Mouse (Mus musculus) hindbrain, embryonic 16.5 days (tissue): ENCODE measurements around the gene D130052B06Rik. TPM values are rescaled to one million over a fixed set of nuclear protein-coding genes. Genes with fewer than 3 reads are reported as not detected.
A peak's percentile ranks its signal among the peaks of the same experiment; 100 is the strongest.

Experiments used
- ATAC-seq: fragments of 200-750 bp; cut with Nextera tagmentation; 2 replicates; pipeline ENCODE4 v1.8.0; 2017; ENCODE audit warnings: moderate TSS enrichment, moderate library complexity
- H3K27ac ChIP-seq: fragments of 300-500 bp; sonication (generic); 2 replicates; pipeline ENCODE4 v1.5.1; 2014; ENCODE audit warnings: low read depth, mild to moderate bottlenecking, control low read depth, low read length, moderate library complexity
- H3K27me3 ChIP-seq: fragments of 300-500 bp; sonication (generic); replicated peaks from 2 replicates; pipeline ENCODE4 v1.6.1; 2014; ENCODE audit warnings: low read length; ENCODE audit not compliant: control insufficient read depth, insufficient read depth
- H3K36me3 ChIP-seq: fragments of 300-500 bp; sonication (generic); 2 replicates; pipeline ENCODE4 v1.6.1; 2014; ENCODE audit warnings: mild to moderate bottlenecking, low read length, moderate library complexity, mixed read lengths; ENCODE audit not compliant: control insufficient read depth, insufficient read depth
- H3K4me1 ChIP-seq: fragments of 300-500 bp; sonication (generic); 2 replicates; pipeline ENCODE4 v1.6.1; 2014; ENCODE audit warnings: low read depth, low read length; ENCODE audit not compliant: control insufficient read depth, insufficient read depth
- H3K4me2 ChIP-seq: fragments of 300-500 bp; sonication (generic); 2 replicates; pipeline ENCODE4 v1.6.1; 2014; ENCODE audit warnings: mild to moderate bottlenecking, low read length, control low read depth, moderate library complexity
- H3K4me3 ChIP-seq: fragments of 300-500 bp; sonication (generic); 2 replicates; pipeline ENCODE4 v1.5.1; 2014; ENCODE audit warnings: mild to moderate bottlenecking, low read length, control low read depth, moderate library complexity
- H3K9ac ChIP-seq: fragments of 300-500 bp; sonication (generic); 2 replicates; pipeline ENCODE4 v1.6.1; 2014; ENCODE audit warnings: low read depth, mild to moderate bottlenecking, control low read depth, low read length, moderate library complexity
- H3K9me3 ChIP-seq: fragments of 300-500 bp; sonication (generic); 2 replicates; pipeline ENCODE4 v1.6.1; 2014; ENCODE audit warnings: mild to moderate bottlenecking, low read length, moderate library complexity; ENCODE audit not compliant: control insufficient read depth
- WGBS: fragments of 180-500 bp; shearing (Covaris S2); extraction: QIAGEN DNeasy Blood & Tissue Kit; methylation state at CpG from one replicate; pipeline ENCODE4 v1.1.7; 2014; 5-methylcytosine and 5-hydroxymethylcytosine counted together
- polyA plus RNA-seq: library from polyadenylated mRNA; unstranded; fragments of >200 nt; fragmentation: Nextera tagmentation; extraction: Ambion mirVana; gene quantifications from 2 replicates; pipeline ENCODE4 v1.2.1, GENCODE M21; 2015

The D130052B06Rik gene
- polyA plus RNA-seq, result not detected in 2 replicates

GRCm38 (mm10) chr11:33598986-33599385 is at the start of gene D130052B06Rik:
Gene D130052B06Rik (plus strand): TSS chr11:33599302.
- Histone ChIP-seq H3K27me3 (no peaks in the 10 kb centered on the region), H3K36me3 (no peaks in the 10 kb centered on the region), H3K9ac (no peak within 1 kb of the TSS), H3K9me3 (no peaks in the 10 kb centered on the region), H3K4me3 (no peak within 1 kb of the TSS), H3K4me2 (no peak within 1 kb of the TSS), H3K27ac (no peak within 1 kb of the TSS), H3K4me1 (no peaks in the 10 kb centered on the region)
- no peak for ATAC-seq
- 82% methylated on average over 4 of the region's 4 CpGs for WGBS

- H3K9ac ChIP-seq, result no peak overlapping the region
- H3K27me3 ChIP-seq, result no peaks in the 10 kb centered on the region
- no peak overlapping the region for H3K27ac ChIP-seq
- no peak overlapping the region for H3K4me2 ChIP-seq
- no peaks in the 10 kb centered on the region for H3K36me3 ChIP-seq
- no peaks in the 10 kb centered on the region for H3K9me3 ChIP-seq
- H3K4me1 ChIP-seq, result no peaks in the 10 kb centered on the region
- ATAC-seq, result no peak
- H3K4me3 ChIP-seq, result no peak overlapping the region
- 72% methylated on average over 14 of the region's 14 CpGs for WGBS
These were observed 48.1 kb upstream of the D130052B06Rik start for GRCm38 (mm10) chr11:33550861-33551560.

- no peak overlapping the region for H3K27ac ChIP-seq
- no peak overlapping the region for H3K9ac ChIP-seq
- H3K36me3 ChIP-seq, result no peaks in the 10 kb centered on the region
- no peaks in the 10 kb centered on the region for H3K9me3 ChIP-seq
- H3K27me3 ChIP-seq, result no peaks in the 10 kb centered on the region
- no peak overlapping the region for H3K4me2 ChIP-seq
- ATAC-seq, result 0 out of 2 replicates have a peak, but pooled peaks have one; percentile 20
- H3K4me3 ChIP-seq, result no peak overlapping the region
- WGBS, result 85% methylated on average over 8 of the region's 8 CpGs
- no peaks in the 10 kb centered on the region for H3K4me1 ChIP-seq
These were observed 45.0 kb upstream of the D130052B06Rik start for GRCm38 (mm10) chr11:33554123-33554522.

- Histone ChIP-seq H3K4me2 (no peak overlapping the region), H3K9me3 (no peaks in the 10 kb centered on the region)
- 87% methylated on average over 2 of the region's 2 CpGs for WGBS
These were observed 35.2 kb upstream of the D130052B06Rik start for GRCm38 (mm10) chr11:33563921-33564320.

GRCm38 (mm10) chr11:33570413-33570812 is 28.7 kb upstream of the D130052B06Rik start:
- H3K4me3 ChIP-seq, result no peak overlapping the region
- H3K27me3 ChIP-seq, result no peaks in the 10 kb centered on the region
- no peak overlapping the region for H3K9ac ChIP-seq
- H3K27ac ChIP-seq, result no peak overlapping the region
- no peaks in the 10 kb centered on the region for H3K4me1 ChIP-seq
- no peak overlapping the region for H3K4me2 ChIP-seq
- no peaks in the 10 kb centered on the region for H3K9me3 ChIP-seq
- ATAC-seq, result no peak
- no peaks in the 10 kb centered on the region for H3K36me3 ChIP-seq

More at GRCm38 (mm10) chr11:33563921-33564320, 35.2 kb upstream of the D130052B06Rik start:
- Histone ChIP-seq H3K27ac (no peak overlapping the region), H3K9ac (no peak overlapping the region), H3K36me3 (no peaks in the 10 kb centered on the region), H3K4me1 (no peaks in the 10 kb centered on the region), H3K27me3 (no peaks in the 10 kb centered on the region), H3K4me3 (no peak overlapping the region)
- no peak for ATAC-seq

GRCm38 (mm10) chr11:33574944-33575343 is 24.2 kb upstream of the D130052B06Rik start:
- H3K9ac ChIP-seq, result no peak overlapping the region
- ATAC-seq, result no peak

GRCm38 (mm10) chr11:33578859-33579258 is 20.2 kb upstream of the D130052B06Rik start, which contains the start of gene Gabrp:
Gene Gabrp (minus strand): TSS chr11:33578959.
- 57% methylated on average over 6 of the region's 6 CpGs for WGBS
- no peaks in the 10 kb centered on the region for H3K4me1 ChIP-seq
- no peak for ATAC-seq

More at GRCm38 (mm10) chr11:33574944-33575343, 24.2 kb upstream of the D130052B06Rik start:
- Histone ChIP-seq H3K4me2 (no peak overlapping the region), H3K27me3 (no peaks in the 10 kb centered on the region), H3K4me3 (no peak overlapping the region), H3K4me1 (no peaks in the 10 kb centered on the region), H3K27ac (no peak overlapping the region), H3K36me3 (no peaks in the 10 kb centered on the region), H3K9me3 (no peaks in the 10 kb centered on the region)
- WGBS, result 78% methylated on average over 3 of the region's 3 CpGs

GRCm38 (mm10) chr11:33579621-33580020 is 19.5 kb upstream of the D130052B06Rik start:
- WGBS, result 66% methylated on average over 3 of the region's 3 CpGs
- no peaks in the 10 kb centered on the region for H3K27me3 ChIP-seq
- H3K36me3 ChIP-seq, result no peaks in the 10 kb centered on the region
- no peak for ATAC-seq
- H3K9me3 ChIP-seq, result no peaks in the 10 kb centered on the region
- no peaks in the 10 kb centered on the region for H3K4me1 ChIP-seq
- H3K4me2 ChIP-seq, result no peak overlapping the region
- H3K9ac ChIP-seq, result no peak overlapping the region
- H3K27ac ChIP-seq, result no peak overlapping the region
- H3K4me3 ChIP-seq, result no peak overlapping the region

More at GRCm38 (mm10) chr11:33578859-33579258, 20.2 kb upstream of the D130052B06Rik start, which contains the start of gene Gabrp:
- no peaks in the 10 kb centered on the region for H3K27me3 ChIP-seq
- no peak within 1 kb of the TSS for H3K4me3 ChIP-seq
- no peak within 1 kb of the TSS for H3K9ac ChIP-seq
- H3K4me2 ChIP-seq, result no peak within 1 kb of the TSS
- no peak within 1 kb of the TSS for H3K27ac ChIP-seq
- H3K36me3 ChIP-seq, result no peaks in the 10 kb centered on the region
- no peaks in the 10 kb centered on the region for H3K9me3 ChIP-seq

GRCm38 (mm10) chr11:33586614-33587013 is 12.5 kb upstream of the D130052B06Rik start:
- no peak overlapping the region for H3K9ac ChIP-seq
- H3K27me3 ChIP-seq, result no peaks in the 10 kb centered on the region
- no peak overlapping the region for H3K27ac ChIP-seq
- H3K9me3 ChIP-seq, result no peaks in the 10 kb centered on the region
- no peak for ATAC-seq
- WGBS, result 79% methylated on average over 6 of the region's 6 CpGs
- H3K4me3 ChIP-seq, result no peak overlapping the region
- H3K4me2 ChIP-seq, result no peak overlapping the region
- no peaks in the 10 kb centered on the region for H3K4me1 ChIP-seq
- no peaks in the 10 kb centered on the region for H3K36me3 ChIP-seq
